8 mouse cellular contexts compared by ENCODE assay signal in genomic region chr2:62646671-62647289, GRCm38 (mm10). TPM values are rescaled to one million over a fixed set of nuclear protein-coding genes. Genes with fewer than 3 reads are reported as not detected.
DNase-seq lines count a peak whose midpoint lies in the region; ATAC-seq lines count a peak whose summit lies in the region.

No protein-coding gene starts in this region.

- H3K9ac ChIP-seq in heart, embryonic 15.5 days = 0 out of 2 replicates have a peak overlapping the region, but pooled peaks have one; percentile 67
- H3K9ac ChIP-seq in liver, embryonic 12.5 days = peak overlapping the region; percentile 78
- peak overlapping the region; percentile 75; the same call in 1 of the 2 replicates for H3K9ac ChIP-seq in stomach, embryonic 16.5 days (ENCODE audit: low read length)

- no peaks in the 10 kb centered on the region for H3K27me3 ChIP-seq in megakaryocyte, embryonic 14.5 days (replicated peaks)
- no peaks in the 10 kb centered on the region for H3K27me3 ChIP-seq in heart, embryonic 15.5 days
- H3K27me3 ChIP-seq in liver, embryonic 12.5 days (replicated peaks) = no peaks in the 10 kb centered on the region
- no peaks in the 10 kb centered on the region for H3K27me3 ChIP-seq in stomach, embryonic 16.5 days (ENCODE audit: control insufficient read depth, insufficient read depth, low read length)

- H3K4me2 ChIP-seq in heart, embryonic 15.5 days = peak overlapping the region; percentile 65
- peak overlapping the region; percentile 83 for H3K4me2 ChIP-seq in liver, embryonic 12.5 days
- peak overlapping the region; percentile 49 for H3K4me2 ChIP-seq in stomach, embryonic 16.5 days (ENCODE audit: low read depth, low read length)

- DNase-seq in retina, embryonic 14.5 days (ENCODE audit: low spot score) = no peak
- no peak for DNase-seq in spleen, adult 18-20 months
- DNase-seq in urinary bladder, postnatal 10 days (ENCODE audit: low spot score) = no peak

- no peaks in the 10 kb centered on the region for H3K9me3 ChIP-seq in megakaryocyte, embryonic 14.5 days
- H3K9me3 ChIP-seq in heart, embryonic 15.5 days (replicated peaks) = no peaks in the 10 kb centered on the region
- no peaks in the 10 kb centered on the region for H3K9me3 ChIP-seq in liver, embryonic 12.5 days (replicated peaks)
- H3K9me3 ChIP-seq in stomach, embryonic 16.5 days (replicated peaks; ENCODE audit: control insufficient read depth, low read length) = no peaks in the 10 kb centered on the region

- H3K4me3 ChIP-seq in megakaryocyte, embryonic 14.5 days (replicated peaks) = peak overlapping the region; percentile 95
- peak overlapping the region; percentile 72 for H3K4me3 ChIP-seq in heart, embryonic 15.5 days
- peak overlapping the region; percentile 77 for H3K4me3 ChIP-seq in liver, embryonic 12.5 days
- H3K4me3 ChIP-seq in stomach, embryonic 16.5 days (replicated peaks; ENCODE audit: low read length) = peak overlapping the region; percentile 57

- H3K4me1 ChIP-seq in megakaryocyte, embryonic 14.5 days = peaks cover 24% of the 10 kb centered on the region
- H3K4me1 ChIP-seq in heart, embryonic 15.5 days (replicated peaks) = 0 out of 2 replicates have a peak, but pooled peaks cover 9% of the 10 kb centered on the region
- H3K4me1 ChIP-seq in liver, embryonic 12.5 days = peaks cover 28% of the 10 kb centered on the region
- H3K4me1 ChIP-seq in stomach, embryonic 16.5 days (ENCODE audit: control insufficient read depth, insufficient read depth, low read length) = peaks cover 9% of the 10 kb centered on the region; the same call in 1 of the 2 replicates

- WGBS in heart, embryonic 15.5 days = 32% methylated on average over 6 of the region's 6 CpGs
- WGBS in liver, embryonic 12.5 days (ENCODE audit: insufficient replicate concordance) = 35% methylated on average over 6 of the region's 6 CpGs
- WGBS in stomach, embryonic 16.5 days = 19% methylated on average over 6 of the region's 6 CpGs

- no peaks in the 10 kb centered on the region for H3K36me3 ChIP-seq in megakaryocyte, embryonic 14.5 days (replicated peaks; ENCODE audit: low read length)
- no peaks in the 10 kb centered on the region for H3K36me3 ChIP-seq in heart, embryonic 15.5 days
- H3K36me3 ChIP-seq in liver, embryonic 12.5 days = no peaks in the 10 kb centered on the region
- H3K36me3 ChIP-seq in stomach, embryonic 16.5 days (ENCODE audit: control insufficient read depth, insufficient read depth, low read length) = no peaks in the 10 kb centered on the region

- no peak for ATAC-seq in megakaryocyte, adult 5-6 weeks (ENCODE audit: poor library complexity, severe bottlenecking)
- no peak for ATAC-seq in heart, embryonic 15.5 days (replicated peaks; ENCODE audit: insufficient number of reproducible peaks, insufficient read depth, low FRiP score, low read depth)
- ATAC-seq in liver, embryonic 12.5 days = no peak
- ATAC-seq in stomach, embryonic 16.5 days (ENCODE audit: insufficient read depth, low FRiP score) = 0 out of 2 replicates have a peak, but pooled peaks have one; percentile 14

- peak overlapping the region; percentile 81; the same call in 1 of the 2 replicates for H3K27ac ChIP-seq in heart, embryonic 15.5 days
- peak overlapping the region; percentile 69; the same call in 1 of the 2 replicates for H3K27ac ChIP-seq in liver, embryonic 12.5 days
- H3K27ac ChIP-seq in stomach, embryonic 16.5 days (ENCODE audit: low read length) = no peak overlapping the region

RNA-seq across cellular contexts. Expression of gene Ifih1, which starts 0.7 kb away (rescaled TPM):
- polyA plus RNA-seq in megakaryocyte, embryonic 14.5 days (2012; ENCODE audit: insufficient read depth, low replicate concordance) = 1.7 and 2.1 TPM in 2 replicates
- 20.2 and 23.3 TPM in 2 replicates for total RNA-seq in megakaryocyte, adult 5-6 weeks (2015)
- 24.7 and 27.7 TPM in 2 replicates for total RNA-seq in megakaryocyte, adult 5-6 weeks (2017)
- polyA plus RNA-seq in heart, embryonic 15.5 days (2015; fragmentation: Nextera tagmentation; extraction: Ambion mirVana) = 1.4 and 2.5 TPM in 2 replicates
- polyA plus RNA-seq in liver, embryonic 12.5 days (2016; fragmentation: Nextera tagmentation; extraction: Ambion mirVana) = 3.1 and 3.2 TPM in 2 replicates
- 4.3 and 4.8 TPM in 2 replicates for polyA plus RNA-seq in stomach, embryonic 16.5 days (2015; fragmentation: Nextera tagmentation; extraction: Ambion mirVana)

RNA-seq across cellular contexts. Expression of gene Gca, which starts 17.3 kb away (rescaled TPM):
- 0.04 TPM in 1 of 2 replicates, not detected in the other for polyA plus RNA-seq in megakaryocyte, embryonic 14.5 days (2012; ENCODE audit: insufficient read depth, low replicate concordance)
- 22.8 and 31.9 TPM in 2 replicates for total RNA-seq in megakaryocyte, adult 5-6 weeks (2015)
- total RNA-seq in megakaryocyte, adult 5-6 weeks (2017) = 12.0 and 13.7 TPM in 2 replicates
- polyA plus RNA-seq in heart, embryonic 15.5 days (2015; fragmentation: Nextera tagmentation; extraction: Ambion mirVana) = 14.2 and 16.3 TPM in 2 replicates
- polyA plus RNA-seq in liver, embryonic 12.5 days (2016; fragmentation: Nextera tagmentation; extraction: Ambion mirVana) = 1.8 and 2.0 TPM in 2 replicates
- 6.4 and 6.8 TPM in 2 replicates for polyA plus RNA-seq in stomach, embryonic 16.5 days (2015; fragmentation: Nextera tagmentation; extraction: Ambion mirVana)
